Mouse (Mus musculus) stomach, embryonic 14.5 days (tissue): Measurements from ENCODE around the gene Entpd1. TPM values are rescaled to one million over a fixed set of nuclear protein-coding genes. Genes with fewer than 3 reads are reported as not detected.

Source experiments
- ATAC-seq: fragments of 200-750 bp; cut with Nextera tagmentation; 2 replicates; pipeline ENCODE4 v1.8.0; 2017; ENCODE audit warnings: low read depth, moderate TSS enrichment; ENCODE audit not compliant: insufficient number of reproducible peaks, insufficient read depth, low FRiP score
- H3K27ac ChIP-seq: fragments of 300-500 bp; sonication (generic); 2 replicates; pipeline ENCODE4 v1.5.1; 2014; ENCODE audit warnings: mild to moderate bottlenecking, low read length, moderate library complexity, mixed read lengths
- H3K27me3 ChIP-seq: fragments of 300-500 bp; sonication (generic); 2 replicates; pipeline ENCODE4 v1.6.1; 2014; ENCODE audit warnings: low read length, control low read depth, mixed read lengths; ENCODE audit not compliant: control insufficient read depth, insufficient read depth
- H3K36me3 ChIP-seq: fragments of 300-500 bp; sonication (generic); 2 replicates; pipeline ENCODE4 v1.6.1; 2014; ENCODE audit warnings: mild to moderate bottlenecking, control low read depth, low read length, moderate library complexity, mixed read lengths; ENCODE audit not compliant: control insufficient read depth, insufficient read depth
- H3K4me1 ChIP-seq: fragments of 300-500 bp; sonication (generic); 2 replicates; pipeline ENCODE4 v1.6.1; 2014; ENCODE audit warnings: low read length, control low read depth, mixed read lengths; ENCODE audit not compliant: control insufficient read depth, insufficient read depth
- H3K4me2 ChIP-seq: fragments of 300-500 bp; sonication (generic); replicated peaks from 2 replicates; pipeline ENCODE4 v1.6.1; 2014; ENCODE audit warnings: low read depth, low read length, control low read depth
- H3K4me3 ChIP-seq: fragments of 300-500 bp; sonication (generic); 2 replicates; pipeline ENCODE4 v1.5.1; 2014; ENCODE audit warnings: low read depth, low read length, control low read depth
- H3K9ac ChIP-seq: fragments of 300-500 bp; sonication (generic); replicated peaks from 2 replicates; pipeline ENCODE4 v1.6.1; 2014; ENCODE audit warnings: low read depth, mild to moderate bottlenecking, control low read depth, low read length, moderate library complexity, mixed read lengths
- H3K9me3 ChIP-seq: fragments of 300-500 bp; sonication (generic); 2 replicates; pipeline ENCODE4 v1.6.1; 2016; ENCODE audit warnings: low read depth, low read length, control low read depth; ENCODE audit not compliant: control insufficient read depth
- WGBS: fragments of 180-500 bp; shearing (Covaris S2); extraction: QIAGEN DNeasy Blood & Tissue Kit; methylation state at CpG from one replicate; pipeline ENCODE4 v1.1.7; 2014; 5-methylcytosine and 5-hydroxymethylcytosine counted together
- polyA plus RNA-seq: library from polyadenylated mRNA; unstranded; fragments of >200 nt; fragmentation: Nextera tagmentation; extraction: Ambion mirVana; gene quantifications from 2 replicates; pipeline ENCODE4 v1.2.1, GENCODE M21; 2014

Gene Entpd1
- polyA plus RNA-seq = 11.3 and 12.2 TPM in 2 replicates

- peak within 1 kb of the TSS; percentile 67 for H3K4me3 ChIP-seq
- under 1% methylated on average over 45 of the region's 45 CpGs for WGBS
- peak; percentile 100 for ATAC-seq
- peaks cover 4% of the 10 kb centered on the region; the same call in 1 of the 2 replicates for H3K36me3 ChIP-seq
- no peaks in the 10 kb centered on the region for H3K9me3 ChIP-seq
- peak within 1 kb of the TSS; percentile 66 for H3K4me2 ChIP-seq
- H3K4me1 ChIP-seq = peaks cover 5% of the 10 kb centered on the region
- peak within 1 kb of the TSS; percentile 41; the same call in 1 of the 2 replicates for H3K9ac ChIP-seq
- H3K27me3 ChIP-seq = no peaks in the 10 kb centered on the region
- H3K27ac ChIP-seq = no peak within 1 kb of the TSS
These were observed at the start of gene Entpd1, which contains the start of gene Tctn3 for GRCm38 (mm10) chr19:40611830-40612506. TSS of gene Entpd1 (plus strand) at chr19:40612366. TSS of gene Tctn3 (minus strand) at chr19:40612233.

GRCm38 (mm10) chr19:40563880-40564645 lies 48.1 kb upstream of the Entpd1 start:
- Histone ChIP-seq H3K4me2 (no peak overlapping the region), H3K36me3 (peaks cover 65% of the 10 kb centered on the region), H3K9me3 (no peaks in the 10 kb centered on the region), H3K4me3 (no peak overlapping the region), H3K9ac (no peak overlapping the region), H3K27me3 (no peaks in the 10 kb centered on the region), H3K4me1 (no peaks in the 10 kb centered on the region), H3K27ac (no peak overlapping the region)
- WGBS = 75% methylated on average over 10 of the region's 10 CpGs
- ATAC-seq = no peak

GRCm38 (mm10) chr19:40567616-40568015 lies 44.5 kb upstream of the Entpd1 start:
- H3K4me3 ChIP-seq = no peak overlapping the region
- H3K27ac ChIP-seq = no peak overlapping the region
- 82% methylated on average over 3 of the region's 3 CpGs for WGBS
- no peaks in the 10 kb centered on the region for H3K27me3 ChIP-seq
- peaks cover 13% of the 10 kb centered on the region for H3K9me3 ChIP-seq
- ATAC-seq = no peak
- H3K4me2 ChIP-seq = no peak overlapping the region
- H3K36me3 ChIP-seq = peaks cover 85% of the 10 kb centered on the region
- H3K4me1 ChIP-seq = no peaks in the 10 kb centered on the region
- H3K9ac ChIP-seq = no peak overlapping the region

GRCm38 (mm10) chr19:40570726-40571125 lies 41.4 kb upstream of the Entpd1 start:
- peaks cover 79% of the 10 kb centered on the region for H3K36me3 ChIP-seq
- no peaks in the 10 kb centered on the region for H3K27me3 ChIP-seq
- H3K9ac ChIP-seq = no peak overlapping the region
- peaks cover 13% of the 10 kb centered on the region for H3K9me3 ChIP-seq
- H3K27ac ChIP-seq = no peak overlapping the region
- no peak overlapping the region for H3K4me2 ChIP-seq
- ATAC-seq = peak; percentile 78
- WGBS = 87% methylated on average over 9 of the region's 9 CpGs
- no peak overlapping the region for H3K4me3 ChIP-seq
- no peaks in the 10 kb centered on the region for H3K4me1 ChIP-seq

- 53% methylated on average over 5 of the region's 5 CpGs for WGBS
- Histone ChIP-seq H3K27ac (0 out of 2 replicates have a peak overlapping the region, but pooled peaks have one; percentile 33), H3K4me1 (no peaks in the 10 kb centered on the region), H3K36me3 (peaks cover 67% of the 10 kb centered on the region), H3K9ac (no peak overlapping the region), H3K27me3 (no peaks in the 10 kb centered on the region), H3K4me2 (no peak overlapping the region), H3K4me3 (no peak overlapping the region), H3K9me3 (peaks cover 3% of the 10 kb centered on the region)
- peak; percentile 53 for ATAC-seq
These were observed 36.7 kb upstream of the Entpd1 start for GRCm38 (mm10) chr19:40575438-40575837.

GRCm38 (mm10) chr19:40580902-40581301 lies 31.3 kb upstream of the Entpd1 start:
- Histone ChIP-seq H3K4me3 (no peak overlapping the region), H3K4me2 (no peak overlapping the region), H3K4me1 (no peaks in the 10 kb centered on the region), H3K36me3 (peaks cover 38% of the 10 kb centered on the region), H3K9ac (no peak overlapping the region), H3K27ac (no peak overlapping the region), H3K27me3 (no peaks in the 10 kb centered on the region), H3K9me3 (no peaks in the 10 kb centered on the region)
- ATAC-seq = no peak
- WGBS = 83% methylated on average over 2 of the region's 2 CpGs

- Histone ChIP-seq H3K9me3 (no peaks in the 10 kb centered on the region), H3K4me2 (no peak overlapping the region), H3K4me1 (0 out of 2 replicates have a peak, but pooled peaks cover under 1% of the 10 kb centered on the region), H3K27ac (no peak overlapping the region), H3K36me3 (peaks cover 32% of the 10 kb centered on the region), H3K27me3 (no peaks in the 10 kb centered on the region), H3K4me3 (no peak overlapping the region), H3K9ac (no peak overlapping the region)
- no peak for ATAC-seq
- 33% methylated on average over 5 of the region's 5 CpGs for WGBS
These were observed 30.5 kb upstream of the Entpd1 start for GRCm38 (mm10) chr19:40581662-40582061.

- peaks cover 7% of the 10 kb centered on the region; the same call in 1 of the 2 replicates for H3K4me1 ChIP-seq
- no peak overlapping the region for H3K27ac ChIP-seq
- no peaks in the 10 kb centered on the region for H3K9me3 ChIP-seq
- H3K9ac ChIP-seq = no peak overlapping the region
- 58% methylated on average over 7 of the region's 7 CpGs for WGBS
- H3K4me2 ChIP-seq = peak overlapping the region; percentile 89
- peak overlapping the region; percentile 90 for H3K4me3 ChIP-seq
- peaks cover 8% of the 10 kb centered on the region for H3K36me3 ChIP-seq
- H3K27me3 ChIP-seq = no peaks in the 10 kb centered on the region
- no peak for ATAC-seq
These were observed 25.3 kb upstream of the Entpd1 start for GRCm38 (mm10) chr19:40586908-40587307.
